Mouse (Mus musculus): ENCODE measurements at regions not wholly inside any gene's neighbourhood (a gene's known extent, or its start where the extent isn't known, plus 50 kb on each side); places are given as distances from the start of the nearest gene placed in this dataset.

- 67% methylated on average over 6 of the region's 6 CpGs for WGBS
- no peak overlapping the region for H3K27ac ChIP-seq (ENCODE audit: low read length)
These were observed 177.2 kb downstream of the Plod2 start for GRCm38 (mm10) chr9:92719251-92719650.

GRCm38 (mm10) chr9:92728864-92729263 lies 186.8 kb downstream of the Plod2 start:
- H3K4me2 ChIP-seq (ENCODE audit: low read depth, low read length): no peak overlapping the region
- H3K27ac ChIP-seq (ENCODE audit: low read length): no peak overlapping the region
- no peak for ATAC-seq (replicated peaks; ENCODE audit: extremely low read depth, insufficient read depth, low FRiP score)
- H3K36me3 ChIP-seq (ENCODE audit: control insufficient read depth, insufficient read depth): no peaks in the 10 kb centered on the region
- no peaks in the 10 kb centered on the region for H3K4me1 ChIP-seq (ENCODE audit: control insufficient read depth, insufficient read depth, low read length)
- peaks cover 3% of the 10 kb centered on the region; the same call in 1 of the 2 replicates for H3K9me3 ChIP-seq (replicated peaks; ENCODE audit: control insufficient read depth, low read length)
- H3K27me3 ChIP-seq (ENCODE audit: control insufficient read depth, insufficient read depth, low read length): no peaks in the 10 kb centered on the region
- whole genome bisulfite sequencing: 76% methylated on average over 1 of the region's 1 CpGs
- no peak overlapping the region for H3K9ac ChIP-seq (ENCODE audit: low read length)
- H3K4me3 ChIP-seq (ENCODE audit: low read length): no peak overlapping the region

More at GRCm38 (mm10) chr9:92719251-92719650, 177.2 kb downstream of the Plod2 start:
- no peaks in the 10 kb centered on the region for H3K27me3 ChIP-seq (ENCODE audit: control insufficient read depth, insufficient read depth, low read length)
- ATAC-seq (replicated peaks; ENCODE audit: extremely low read depth, insufficient read depth, low FRiP score): no peak
- no peaks in the 10 kb centered on the region for H3K36me3 ChIP-seq (ENCODE audit: control insufficient read depth, insufficient read depth)
- H3K9ac ChIP-seq (ENCODE audit: low read length): no peak overlapping the region
- no peaks in the 10 kb centered on the region for H3K9me3 ChIP-seq (replicated peaks; ENCODE audit: control insufficient read depth, low read length)
- H3K4me3 ChIP-seq (ENCODE audit: low read length): no peak overlapping the region
- H3K4me2 ChIP-seq (ENCODE audit: low read depth, low read length): no peak overlapping the region
- peaks cover 3% of the 10 kb centered on the region; the same call in 1 of the 2 replicates for H3K4me1 ChIP-seq (ENCODE audit: control insufficient read depth, insufficient read depth, low read length)

GRCm38 (mm10) chr9:92731396-92731795 lies 189.4 kb downstream of the Plod2 start:
- H3K4me3 ChIP-seq (ENCODE audit: low read length): no peak overlapping the region
- no peaks in the 10 kb centered on the region for H3K4me1 ChIP-seq (ENCODE audit: control insufficient read depth, insufficient read depth, low read length)
- H3K4me2 ChIP-seq (ENCODE audit: low read depth, low read length): no peak overlapping the region
- H3K27ac ChIP-seq (ENCODE audit: low read length): no peak overlapping the region
- WGBS: 34% methylated on average over 3 of the region's 3 CpGs
- ATAC-seq (replicated peaks; ENCODE audit: extremely low read depth, insufficient read depth, low FRiP score): no peak
- H3K36me3 ChIP-seq (ENCODE audit: control insufficient read depth, insufficient read depth): no peaks in the 10 kb centered on the region
- no peaks in the 10 kb centered on the region for H3K27me3 ChIP-seq (ENCODE audit: control insufficient read depth, insufficient read depth, low read length)
- no peak overlapping the region for H3K9ac ChIP-seq (ENCODE audit: low read length)
- H3K9me3 ChIP-seq (replicated peaks; ENCODE audit: control insufficient read depth, low read length): peaks cover 3% of the 10 kb centered on the region; the same call in 1 of the 2 replicates

GRCm38 (mm10) chr9:92767532-92767931 lies 225.5 kb downstream of the Plod2 start:
- no peak overlapping the region for H3K9ac ChIP-seq (ENCODE audit: low read length)
- H3K9me3 ChIP-seq (replicated peaks; ENCODE audit: control insufficient read depth, low read length): no peaks in the 10 kb centered on the region
- no peak overlapping the region for H3K4me2 ChIP-seq (ENCODE audit: low read depth, low read length)
- no peaks in the 10 kb centered on the region for H3K4me1 ChIP-seq (ENCODE audit: control insufficient read depth, insufficient read depth, low read length)
- no peak overlapping the region for H3K27ac ChIP-seq (ENCODE audit: low read length)
- H3K27me3 ChIP-seq (ENCODE audit: control insufficient read depth, insufficient read depth, low read length): no peaks in the 10 kb centered on the region
- H3K4me3 ChIP-seq (ENCODE audit: low read length): no peak overlapping the region
- no peaks in the 10 kb centered on the region for H3K36me3 ChIP-seq (ENCODE audit: control insufficient read depth, insufficient read depth)
- no peak for ATAC-seq (replicated peaks; ENCODE audit: extremely low read depth, insufficient read depth, low FRiP score)

- H3K36me3 ChIP-seq (ENCODE audit: control insufficient read depth, insufficient read depth): no peaks in the 10 kb centered on the region
- H3K9me3 ChIP-seq (replicated peaks; ENCODE audit: control insufficient read depth, low read length): no peaks in the 10 kb centered on the region
- WGBS: 71% methylated on average over 3 of the region's 3 CpGs
These were observed 226.4 kb downstream of the Plod2 start for GRCm38 (mm10) chr9:92768432-92768831.

GRCm38 (mm10) chr9:92769528-92769927 lies 227.5 kb downstream of the Plod2 start:
- Histone ChIP-seq H3K9ac (ENCODE audit: low read length) (no peak overlapping the region), H3K4me2 (ENCODE audit: low read depth, low read length) (no peak overlapping the region), H3K27ac (ENCODE audit: low read length) (no peak overlapping the region), H3K36me3 (ENCODE audit: control insufficient read depth, insufficient read depth) (no peaks in the 10 kb centered on the region), H3K9me3 (replicated peaks; ENCODE audit: control insufficient read depth, low read length) (no peaks in the 10 kb centered on the region), H3K27me3 (ENCODE audit: control insufficient read depth, insufficient read depth, low read length) (no peaks in the 10 kb centered on the region), H3K4me3 (ENCODE audit: low read length) (no peak overlapping the region), H3K4me1 (ENCODE audit: control insufficient read depth, insufficient read depth, low read length) (no peaks in the 10 kb centered on the region)
- WGBS: 54% methylated on average over 2 of the region's 2 CpGs
- ATAC-seq (replicated peaks; ENCODE audit: extremely low read depth, insufficient read depth, low FRiP score): no peak

More at GRCm38 (mm10) chr9:92768432-92768831, 226.4 kb downstream of the Plod2 start:
- no peak overlapping the region for H3K4me2 ChIP-seq (ENCODE audit: low read depth, low read length)
- no peak overlapping the region for H3K9ac ChIP-seq (ENCODE audit: low read length)
- H3K27ac ChIP-seq (ENCODE audit: low read length): no peak overlapping the region
- H3K27me3 ChIP-seq (ENCODE audit: control insufficient read depth, insufficient read depth, low read length): no peaks in the 10 kb centered on the region
- no peak overlapping the region for H3K4me3 ChIP-seq (ENCODE audit: low read length)
- ATAC-seq (replicated peaks; ENCODE audit: extremely low read depth, insufficient read depth, low FRiP score): no peak
- no peaks in the 10 kb centered on the region for H3K4me1 ChIP-seq (ENCODE audit: control insufficient read depth, insufficient read depth, low read length)

- 74% methylated on average over 2 of the region's 2 CpGs for WGBS
These were observed 229.0 kb downstream of the Plod2 start for GRCm38 (mm10) chr9:92771002-92771401.

GRCm38 (mm10) chr9:92771716-92772115 lies 229.7 kb downstream of the Plod2 start:
- Histone ChIP-seq H3K9ac (ENCODE audit: low read length) (no peak overlapping the region), H3K27ac (ENCODE audit: low read length) (no peak overlapping the region), H3K4me2 (ENCODE audit: low read depth, low read length) (no peak overlapping the region), H3K9me3 (replicated peaks; ENCODE audit: control insufficient read depth, low read length) (no peaks in the 10 kb centered on the region), H3K36me3 (ENCODE audit: control insufficient read depth, insufficient read depth) (no peaks in the 10 kb centered on the region), H3K4me3 (ENCODE audit: low read length) (no peak overlapping the region), H3K27me3 (ENCODE audit: control insufficient read depth, insufficient read depth, low read length) (no peaks in the 10 kb centered on the region), H3K4me1 (ENCODE audit: control insufficient read depth, insufficient read depth, low read length) (no peaks in the 10 kb centered on the region)
- WGBS: 70% methylated on average over 3 of the region's 3 CpGs
- ATAC-seq (replicated peaks; ENCODE audit: extremely low read depth, insufficient read depth, low FRiP score): no peak

More at GRCm38 (mm10) chr9:92771002-92771401, 229.0 kb downstream of the Plod2 start:
- no peak for ATAC-seq (replicated peaks; ENCODE audit: extremely low read depth, insufficient read depth, low FRiP score)
- H3K27me3 ChIP-seq (ENCODE audit: control insufficient read depth, insufficient read depth, low read length): no peaks in the 10 kb centered on the region
- H3K9me3 ChIP-seq (replicated peaks; ENCODE audit: control insufficient read depth, low read length): no peaks in the 10 kb centered on the region
- H3K36me3 ChIP-seq (ENCODE audit: control insufficient read depth, insufficient read depth): no peaks in the 10 kb centered on the region
- H3K4me3 ChIP-seq (ENCODE audit: low read length): no peak overlapping the region
- no peaks in the 10 kb centered on the region for H3K4me1 ChIP-seq (ENCODE audit: control insufficient read depth, insufficient read depth, low read length)
- no peak overlapping the region for H3K27ac ChIP-seq (ENCODE audit: low read length)
- H3K9ac ChIP-seq (ENCODE audit: low read length): no peak overlapping the region
- H3K4me2 ChIP-seq (ENCODE audit: low read depth, low read length): no peak overlapping the region

- ATAC-seq (replicated peaks; ENCODE audit: extremely low read depth, insufficient read depth, low FRiP score): no peak
- H3K27me3 ChIP-seq (ENCODE audit: control insufficient read depth, insufficient read depth, low read length): no peaks in the 10 kb centered on the region
- H3K4me3 ChIP-seq (ENCODE audit: low read length): no peak overlapping the region
- no peak overlapping the region for H3K9ac ChIP-seq (ENCODE audit: low read length)
- H3K9me3 ChIP-seq (replicated peaks; ENCODE audit: control insufficient read depth, low read length): no peaks in the 10 kb centered on the region
- H3K27ac ChIP-seq (ENCODE audit: low read length): no peak overlapping the region
- no peak overlapping the region for H3K4me2 ChIP-seq (ENCODE audit: low read depth, low read length)
- H3K36me3 ChIP-seq (ENCODE audit: control insufficient read depth, insufficient read depth): no peaks in the 10 kb centered on the region
- H3K4me1 ChIP-seq (ENCODE audit: control insufficient read depth, insufficient read depth, low read length): no peaks in the 10 kb centered on the region
These were observed 241.0 kb downstream of the Plod2 start for GRCm38 (mm10) chr9:92782922-92783454.

Data from heart, embryonic 16.5 days (tissue).